Mouse (Mus musculus) adrenal gland, postnatal 36 days (tissue): ENCODE measurements around the gene Arl4c. TPM values are rescaled to one million over a fixed set of nuclear protein-coding genes. Genes with fewer than 3 reads are reported as not detected.

Source experiments
- DNase-seq, 2 experiments: peaks; one replicate each; pipeline ENCODE4 v3.0.0; 2021; ENCODE audit warnings: mixed read lengths in 1 of 2
- total RNA-seq, 2 experiments: library from RNA; stranded (reverse); gene quantifications; 2 replicates each; pipeline ENCODE4 v1.2.3; 2021

Gene Arl4c
- total RNA-seq, 2 experiments from 2014 or later: 11.2 to 15.2 TPM

GRCm38 (mm10) chr1:88700961-88701861 is 810 bp downstream of the Arl4c start:
- peak; percentile 43 to 65 for DNase-seq

DNA sequence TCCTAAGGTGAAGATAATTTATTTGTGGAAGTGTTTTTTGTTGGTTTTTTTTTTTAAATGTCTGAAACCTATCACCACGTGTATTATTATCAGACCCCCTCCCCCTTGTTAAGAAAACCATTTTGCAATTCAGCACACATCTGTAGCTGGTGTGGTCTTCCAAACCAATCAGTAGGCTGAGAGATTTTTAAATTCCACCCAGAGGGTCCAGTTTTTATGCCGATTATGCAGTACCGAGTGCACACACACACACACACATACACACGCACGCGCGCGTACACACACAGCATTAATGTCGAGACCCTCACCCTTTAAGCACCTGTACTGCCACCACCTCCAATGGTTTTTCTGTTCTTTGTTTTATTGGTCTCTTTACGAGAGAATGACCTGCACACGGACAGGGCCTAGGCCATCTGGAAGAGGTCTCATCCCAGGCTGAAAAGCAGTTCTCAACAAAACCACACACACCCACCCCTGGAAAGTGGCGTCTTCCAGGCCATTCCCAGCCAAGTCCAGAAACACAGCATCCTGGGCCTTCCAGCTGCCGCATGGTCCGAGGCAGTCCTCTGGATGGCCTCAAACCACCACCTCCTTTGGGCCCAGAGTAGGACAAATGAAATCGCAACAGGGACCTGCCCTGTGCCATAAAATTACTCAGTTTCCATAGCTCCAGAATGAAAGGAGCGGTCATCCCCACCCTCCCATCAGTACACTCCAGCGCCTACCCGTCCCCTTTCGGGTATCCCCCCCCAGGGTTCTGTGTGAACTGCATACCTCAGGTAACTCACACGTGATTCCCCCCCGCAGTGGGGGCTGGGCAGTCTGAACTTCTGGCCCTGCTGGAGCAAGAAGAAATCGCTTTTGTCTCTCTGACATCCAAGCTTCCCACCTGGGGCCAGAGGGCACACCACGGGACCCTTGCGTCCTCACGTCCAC is 1.9 kb downstream of the Arl4c start:
- DNase-seq: peak; percentile 27 to 45

DNA sequence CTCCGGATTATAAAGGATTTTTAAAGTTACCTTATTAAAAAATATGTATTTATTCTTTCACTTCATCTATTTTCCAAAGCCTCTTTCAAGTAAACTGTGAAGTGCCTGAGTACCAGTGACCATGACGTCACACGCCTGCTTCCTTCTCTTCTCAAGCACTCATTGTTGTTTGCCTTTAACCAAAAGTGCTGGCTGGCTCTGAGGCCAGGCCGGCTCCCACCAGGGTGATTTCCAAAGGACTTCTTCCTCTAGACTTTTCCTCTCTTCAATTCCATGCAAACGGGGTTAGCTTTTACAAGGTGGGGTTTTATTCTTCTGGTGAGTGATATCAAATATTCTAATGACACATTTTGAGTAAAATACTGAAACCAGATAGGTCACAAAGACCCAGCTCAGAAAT is 2.6 kb downstream of the Arl4c start:
- peak; percentile 32 to 49 for DNase-seq

DNA sequence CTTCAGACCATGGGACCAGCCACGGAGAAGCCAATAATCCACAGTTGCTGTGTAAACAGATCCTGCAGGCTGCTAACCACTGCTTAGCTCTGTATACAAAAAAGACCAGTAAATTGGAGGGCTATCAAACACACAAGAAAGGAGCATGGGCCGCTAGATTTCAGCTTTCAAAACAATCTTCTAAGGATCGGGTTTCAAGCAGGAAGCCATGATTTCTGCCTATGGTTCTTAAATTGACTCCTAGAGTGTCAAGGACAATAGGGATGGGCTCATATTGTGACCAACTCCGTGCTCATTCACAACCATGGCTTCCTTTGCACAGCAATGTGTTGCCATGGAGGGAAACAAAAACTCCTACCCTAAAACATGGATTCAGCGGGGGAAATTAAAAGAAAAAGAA is 3.1 kb downstream of the Arl4c start:
- DNase-seq: no peak

- DNase-seq: no peak
Measured at GRCm38 (mm10) chr1:88698131-88698530, 3.9 kb downstream of the Arl4c start.

DNA sequence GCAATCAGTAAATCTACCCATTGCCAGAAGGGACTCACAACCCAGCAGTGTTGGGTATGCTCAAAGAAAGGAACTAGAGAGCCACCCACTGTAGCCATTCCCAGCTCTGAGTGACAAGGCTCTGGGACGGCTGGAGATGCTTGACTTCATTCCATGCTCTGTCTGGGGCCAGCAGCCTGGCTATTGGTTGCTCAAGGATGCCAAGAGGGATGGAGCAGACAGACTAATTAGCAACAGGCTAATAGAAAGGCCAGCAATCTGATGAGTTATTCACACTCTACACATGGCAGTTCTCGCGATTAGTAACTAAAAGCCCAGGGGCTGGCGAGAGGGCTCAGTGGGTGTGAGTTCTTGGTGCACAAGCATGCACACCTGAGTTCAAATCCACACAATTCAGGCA is 5.6 kb downstream of the Arl4c start:
- DNase-seq: no peak

GRCm38 (mm10) chr1:88694353-88694752 is 7.7 kb downstream of the Arl4c start:
- DNase-seq: no peak

DNA sequence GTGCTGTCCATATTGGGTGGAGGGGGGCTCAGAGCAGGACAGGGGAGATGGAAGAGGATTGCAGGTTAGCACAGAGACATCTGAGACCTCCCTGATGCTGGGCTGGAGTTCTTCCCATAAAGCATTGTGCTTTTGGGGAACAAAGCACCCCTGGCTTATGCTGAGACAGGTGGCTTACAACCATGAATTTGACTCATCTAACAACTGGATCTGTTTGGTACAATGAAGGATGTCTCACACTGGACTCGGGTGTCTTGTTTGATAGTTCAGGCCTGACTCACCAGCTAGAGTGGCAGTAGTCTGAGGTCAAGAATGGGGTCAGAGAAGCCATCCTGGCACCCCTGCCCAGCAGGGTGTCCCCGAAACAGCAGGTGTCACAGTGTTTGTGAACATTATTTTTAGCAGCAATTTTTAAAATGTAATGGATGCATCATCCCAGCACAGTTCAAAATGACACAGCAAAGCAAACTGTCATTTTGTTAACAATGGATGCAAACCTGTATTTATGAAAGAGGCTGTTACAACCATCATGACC is 9.7 kb downstream of the Arl4c start:
- DNase-seq: no peak

DNA sequence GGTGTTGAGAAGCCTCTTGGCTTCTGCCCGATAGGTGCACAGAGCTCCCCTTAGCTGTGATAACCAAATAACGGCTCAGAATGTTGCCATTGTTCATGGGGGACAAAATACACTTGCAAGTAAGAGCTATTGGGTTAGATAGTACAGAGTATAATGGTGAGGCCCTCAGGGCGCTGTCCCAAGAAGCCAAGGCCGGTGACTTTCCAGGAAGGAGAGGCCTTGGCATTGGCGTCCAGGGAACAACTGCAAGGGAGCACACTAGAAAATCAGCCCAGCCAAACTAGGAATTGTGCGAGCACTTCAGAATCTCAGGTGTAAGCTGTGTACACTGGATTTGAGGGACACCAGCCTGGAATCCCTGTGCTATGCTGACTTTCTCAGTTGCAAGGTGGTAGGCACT is 11.4 kb downstream of the Arl4c start:
- peak; percentile 69 to 71 for DNase-seq

GRCm38 (mm10) chr1:88684765-88685164 is 17.3 kb downstream of the Arl4c start:
- DNase-seq: no peak

DNA sequence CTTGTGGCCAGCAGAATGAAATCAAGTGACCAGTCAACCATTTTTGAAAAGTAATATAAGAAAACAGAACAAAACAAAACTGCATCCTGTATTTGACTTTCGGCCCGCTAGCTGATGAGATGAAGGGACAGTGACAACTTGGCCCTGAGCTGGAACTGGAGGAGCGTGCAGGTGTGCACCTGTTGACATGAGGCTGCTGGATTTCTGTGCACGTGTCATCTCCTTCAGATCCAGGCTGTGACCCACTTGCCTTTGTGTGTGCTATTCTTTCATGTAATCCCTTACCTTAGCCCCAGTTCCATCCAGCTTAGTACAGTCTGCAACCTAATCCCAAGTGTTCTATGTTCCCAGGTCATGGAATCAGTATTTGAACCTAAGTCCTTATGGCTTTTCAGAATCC is 20.4 kb downstream of the Arl4c start:
- no peak for DNase-seq

GRCm38 (mm10) chr1:88680804-88681203 is 21.2 kb downstream of the Arl4c start:
- no peak for DNase-seq

DNA sequence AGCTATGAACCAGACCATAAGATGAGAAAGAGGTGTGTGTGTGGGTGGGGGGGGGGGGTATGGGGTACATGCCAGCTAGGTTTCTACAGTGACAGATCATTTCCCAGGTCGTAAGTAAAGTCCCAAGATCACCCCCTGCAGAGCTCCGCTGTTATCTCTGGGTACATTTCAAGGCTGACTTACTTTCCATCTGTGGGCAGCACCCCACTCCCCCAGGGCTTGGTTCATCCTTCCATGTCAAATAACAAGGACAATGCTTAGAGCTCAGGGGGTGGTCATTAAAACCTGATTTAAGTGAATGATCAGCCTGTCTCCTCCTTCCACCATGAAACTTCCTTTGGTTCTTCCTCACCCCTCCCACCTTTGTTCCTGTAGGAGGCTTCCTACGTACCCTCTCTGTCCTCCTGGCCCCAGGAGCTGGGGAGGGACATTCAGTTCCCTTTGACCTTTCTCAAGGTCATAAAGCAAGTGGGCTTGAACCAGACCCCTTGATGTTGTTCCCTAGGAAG is 23.7 kb downstream of the Arl4c start:
- DNase-seq: no peak

DNA sequence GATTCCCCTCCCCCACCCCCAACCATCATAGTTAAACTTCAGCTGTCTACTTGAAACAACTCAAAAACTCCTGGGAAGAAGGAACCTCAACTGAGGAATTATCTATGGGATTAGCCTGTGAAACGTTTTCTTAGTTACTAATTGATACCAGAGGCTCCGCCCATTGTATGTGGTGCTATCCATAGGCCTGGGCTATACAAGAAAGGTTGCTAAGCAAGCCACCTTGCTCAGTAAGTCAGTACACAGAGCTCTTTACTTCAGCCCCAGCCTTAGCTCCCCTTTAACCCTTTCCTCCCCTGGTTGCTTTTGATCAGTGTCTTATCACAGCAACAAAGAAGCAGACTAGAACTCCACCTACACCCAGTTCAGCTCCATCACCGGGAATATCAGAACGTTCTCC is 31.2 kb downstream of the Arl4c start:
- no peak for DNase-seq

- no peak for DNase-seq
Measured at GRCm38 (mm10) chr1:88668846-88669810, 32.9 kb downstream of the Arl4c start.

GRCm38 (mm10) chr1:88668353-88668752 is 33.7 kb downstream of the Arl4c start:
- no peak for DNase-seq

DNA sequence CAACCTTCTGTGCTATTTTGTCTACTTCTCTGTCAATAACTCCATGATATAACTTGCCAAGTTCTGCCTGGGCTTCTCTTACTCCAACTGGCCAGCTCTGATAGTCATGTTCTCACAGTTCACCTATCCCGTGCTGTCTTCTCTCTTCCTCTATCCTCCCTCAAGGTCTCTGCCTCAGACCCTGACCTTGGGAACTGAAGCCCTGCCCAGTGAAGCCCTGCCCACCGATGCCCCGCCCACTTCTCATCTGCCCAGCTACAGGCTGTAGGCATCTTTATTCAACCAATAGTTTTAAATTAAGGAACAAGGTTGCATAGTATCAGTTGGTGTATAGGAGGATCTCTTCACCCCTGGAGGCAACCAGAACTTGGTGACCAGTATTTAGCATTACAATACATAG is 37.4 kb downstream of the Arl4c start:
- DNase-seq: no peak

- DNase-seq: no peak
Measured at GRCm38 (mm10) chr1:88662736-88663135, 39.3 kb downstream of the Arl4c start.

GRCm38 (mm10) chr1:88661209-88661608 is 40.8 kb downstream of the Arl4c start:
- no peak for DNase-seq

- peak in 1 of 2 experiments; percentile 20 for DNase-seq
Measured at GRCm38 (mm10) chr1:88658290-88658857, 43.6 kb downstream of the Arl4c start.

- DNase-seq: no peak
Measured at GRCm38 (mm10) chr1:88656096-88656480, 45.9 kb downstream of the Arl4c start.
